Mouse (Mus musculus) CD4-positive helper T cell, adult 2 months (primary cell): ENCODE measurements around the gene Banp.

Experiments used
- DNase-seq: peaks from one replicate; pipeline ENCODE4 v3.0.0-alpha.2; 2012; ENCODE audit warnings: low read depth, missing footprints, low spot score

Gene Banp

GRCm38 (mm10) chr8:121980792-121981519, 31.4 kb downstream of the Banp start:
- DNase-seq = no peak

GRCm38 (mm10) chr8:121981520-121981895, 32.0 kb downstream of the Banp start:
- no peak for DNase-seq

DNA sequence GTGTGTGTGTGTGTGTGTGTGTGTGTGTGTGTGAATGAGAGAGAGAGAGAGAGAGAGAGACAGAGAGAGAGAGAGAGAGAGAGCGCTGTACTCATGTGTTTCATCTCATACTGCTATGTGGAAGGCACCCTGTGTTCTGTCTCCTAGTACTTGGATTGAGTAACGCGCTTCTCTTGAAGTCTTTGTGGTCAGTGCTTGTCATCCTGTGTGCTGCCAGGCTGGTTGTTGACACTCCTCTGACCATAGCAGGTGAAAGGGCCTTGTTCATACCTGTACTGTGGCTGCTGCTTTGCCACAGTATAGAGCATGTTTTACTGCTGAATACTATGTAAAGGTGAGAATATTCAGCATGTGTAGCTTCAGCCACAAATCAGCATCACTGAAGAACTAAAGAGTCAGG, 36.1 kb downstream of the Banp start:
- DNase-seq = no peak

GRCm38 (mm10) chr8:121987892-121988291, 38.3 kb downstream of the Banp start:
- no peak for DNase-seq

GRCm38 (mm10) chr8:121990506-121991255, 41.1 kb downstream of the Banp start:
- no peak for DNase-seq

GRCm38 (mm10) chr8:121991611-121992010, 42.1 kb downstream of the Banp start:
- DNase-seq = no peak

DNA sequence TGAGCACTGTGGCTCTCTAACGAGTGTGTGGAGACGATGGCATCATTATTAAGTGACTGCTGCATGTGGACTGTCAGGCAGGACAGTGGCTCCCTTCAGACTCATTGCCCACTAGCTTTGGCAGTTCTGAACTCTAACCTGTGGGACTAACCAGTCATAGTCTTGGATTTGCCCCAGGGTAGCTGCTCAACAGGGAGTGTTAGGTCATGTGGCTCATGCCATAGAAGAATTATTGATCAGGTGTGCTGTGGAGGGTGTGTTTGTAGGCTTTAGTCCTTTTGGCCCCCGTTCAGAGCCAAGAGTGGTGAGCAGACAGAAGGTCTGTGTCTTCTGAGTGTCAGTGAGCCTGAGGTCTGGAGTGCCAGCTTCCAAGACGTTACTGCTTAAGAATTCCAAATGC, 43.4 kb downstream of the Banp start:
- DNase-seq = no peak

DNA sequence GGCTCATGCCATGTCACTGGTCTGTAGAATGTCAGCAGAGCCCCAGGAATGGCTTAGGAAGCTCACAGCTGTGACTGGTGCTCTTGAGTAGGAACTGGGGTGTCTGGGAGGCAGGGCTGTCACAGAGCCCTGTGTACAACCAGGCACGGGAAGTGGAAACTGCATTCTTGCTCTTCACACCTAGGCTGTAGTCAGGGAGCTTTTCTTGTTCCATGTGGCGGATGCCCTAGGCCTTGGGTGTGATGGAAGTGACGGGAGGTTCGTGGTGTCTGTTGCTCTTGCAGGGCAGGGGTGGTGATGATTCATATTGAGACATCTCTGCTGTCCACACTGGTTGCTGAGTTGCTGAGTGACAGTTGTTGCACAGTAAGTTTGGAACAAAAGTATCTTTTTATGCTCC, 45.6 kb downstream of the Banp start:
- DNase-seq = no peak

- DNase-seq = no peak
Observed at GRCm38 (mm10) chr8:121995895-121996294, 46.3 kb downstream of the Banp start.

- no peak for DNase-seq
Observed at GRCm38 (mm10) chr8:121998631-121999030, 49.1 kb downstream of the Banp start.

- DNase-seq = no peak
Observed at GRCm38 (mm10) chr8:121999211-121999610, 49.7 kb downstream of the Banp start.

GRCm38 (mm10) chr8:122001339-122002115, 52.0 kb downstream of the Banp start:
- no peak for DNase-seq

GRCm38 (mm10) chr8:122003646-122004045, 54.1 kb downstream of the Banp start:
- DNase-seq = no peak

DNA sequence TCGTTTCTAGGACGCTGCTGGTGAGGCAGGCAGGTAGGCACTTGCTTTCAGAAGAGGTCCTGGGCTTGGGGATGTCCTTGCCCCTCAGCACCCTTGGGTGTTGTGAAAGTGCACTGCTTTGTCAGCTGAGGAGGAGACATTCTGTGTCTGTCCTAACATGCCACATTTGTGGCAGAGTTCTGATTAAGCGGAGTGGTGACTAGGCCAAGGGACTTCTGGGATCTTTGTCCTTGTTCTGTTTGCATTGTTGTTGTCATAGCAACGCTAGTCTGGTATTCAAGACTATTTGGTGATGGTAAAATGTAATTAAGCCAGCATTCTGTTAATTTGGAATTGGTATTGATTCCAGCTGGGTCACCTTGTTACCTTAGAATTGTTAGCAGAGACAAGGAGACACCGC, 54.6 kb downstream of the Banp start:
- no peak for DNase-seq

DNA sequence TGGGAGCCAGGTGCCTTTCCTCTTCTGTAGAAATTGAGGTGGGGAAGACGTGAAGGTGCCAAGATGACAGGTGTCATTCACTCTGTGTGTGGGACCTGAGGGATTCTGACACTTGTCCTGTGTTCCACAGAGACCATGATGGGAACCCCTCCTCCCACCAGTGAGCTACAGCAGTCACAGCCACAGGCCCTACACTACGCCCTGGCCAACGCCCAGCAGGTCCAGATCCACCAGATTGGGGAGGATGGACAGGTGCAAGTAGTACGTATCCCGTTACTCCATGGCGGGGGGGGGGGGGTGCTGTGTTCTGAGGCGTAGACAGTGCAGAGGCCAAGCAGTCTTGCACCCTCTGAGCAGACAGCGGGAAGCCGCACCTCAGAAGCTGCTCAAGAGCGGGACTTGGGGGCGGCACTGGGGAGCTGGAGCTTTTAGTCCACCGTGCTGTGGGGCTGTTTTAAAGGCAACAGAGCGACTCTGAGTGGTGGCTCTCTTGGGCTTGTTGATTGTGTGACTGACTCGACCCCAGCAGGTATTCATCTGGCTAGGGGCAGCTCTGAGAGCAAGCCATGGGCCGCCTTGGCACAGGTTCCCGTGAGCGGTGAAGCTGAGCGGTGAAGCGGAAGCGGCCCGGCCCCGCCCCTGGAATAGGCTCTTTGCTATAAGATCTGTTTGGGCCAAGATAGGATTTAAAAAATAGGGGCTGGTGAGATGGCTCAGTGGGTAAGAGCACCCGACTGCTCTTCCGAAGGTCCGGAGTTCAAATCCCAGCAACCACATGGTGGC, 56.1 kb downstream of the Banp start:
- no peak for DNase-seq

- no peak for DNase-seq
Observed at GRCm38 (mm10) chr8:122006688-122007484, 57.3 kb downstream of the Banp start.

DNA sequence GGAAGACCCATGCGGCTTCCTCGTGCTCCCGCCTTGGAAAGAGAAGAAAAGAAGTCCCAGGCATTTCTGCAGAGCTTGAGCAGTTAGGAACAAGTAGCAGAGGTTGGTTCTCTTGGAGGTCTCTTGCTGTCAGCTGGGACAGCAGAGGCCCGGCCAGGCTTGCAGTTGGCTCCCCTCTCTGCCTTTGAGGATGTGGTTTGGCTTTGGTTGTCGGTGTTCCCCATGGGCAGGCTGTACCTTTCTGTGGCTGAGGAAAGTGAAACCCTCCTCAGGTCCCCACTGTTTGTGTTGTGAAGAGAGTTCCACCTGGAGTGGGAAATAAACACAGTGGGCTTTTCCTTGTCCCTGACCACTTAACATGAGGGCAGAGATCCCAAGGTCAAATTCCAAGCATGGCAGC, 58.8 kb downstream of the Banp start:
- DNase-seq = no peak

- no peak for DNase-seq
Observed at GRCm38 (mm10) chr8:122010638-122011037, 61.1 kb downstream of the Banp start.

DNA sequence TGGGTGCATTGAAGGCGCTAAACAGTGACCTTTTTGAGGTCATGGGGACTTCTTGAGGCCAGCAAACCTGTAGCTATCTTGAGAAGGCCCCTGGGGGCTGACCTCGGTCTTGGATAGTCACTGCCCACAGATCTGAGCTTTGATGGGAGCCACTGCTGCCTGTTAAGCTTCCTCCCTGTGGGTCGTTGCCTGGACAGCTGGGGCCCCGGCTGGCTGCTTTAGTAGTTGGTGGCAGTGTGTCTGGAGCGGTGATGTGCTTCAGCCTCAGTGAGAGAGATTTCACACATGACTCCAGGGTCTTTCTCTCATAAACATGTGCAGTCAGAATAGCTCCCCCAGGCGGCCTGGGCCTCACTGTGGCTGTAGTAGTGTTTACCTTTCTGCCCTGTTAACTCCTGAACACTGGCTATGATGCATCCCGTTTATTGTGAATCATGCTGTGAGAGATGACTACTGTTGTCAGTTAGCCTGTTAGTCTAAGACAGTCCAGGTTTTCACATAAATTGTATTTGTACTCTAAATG, 61.6 kb downstream of the Banp start:
- DNase-seq = no peak

GRCm38 (mm10) chr8:122014606-122015005, 65.1 kb downstream of the Banp start:
- no peak for DNase-seq
